9 mouse cellular contexts compared by ENCODE assay signal in the genomic region with DNA sequence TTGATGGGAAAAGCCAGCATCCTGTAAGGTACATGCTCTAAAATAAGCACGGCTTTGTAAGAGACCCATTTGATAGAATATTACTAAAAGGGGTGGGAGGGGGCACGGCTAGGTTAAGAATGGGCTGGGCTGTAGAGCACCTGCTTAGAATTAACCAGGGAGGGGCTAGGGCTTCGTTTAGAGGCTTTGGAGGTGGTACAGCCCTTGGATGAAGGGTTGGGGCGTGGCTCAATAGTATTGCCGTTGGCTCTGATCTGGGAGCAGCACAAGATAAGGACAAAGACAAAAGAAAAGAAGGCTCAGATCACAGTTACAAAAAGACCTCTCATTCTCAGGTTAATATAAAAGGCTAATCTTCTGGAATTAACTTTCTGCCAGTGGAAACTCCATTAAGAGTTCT.
"Had no signal": no experiment of that assay in that cellular context is flagged by ENCODE, and none has a peak within 500 bp of the region (broad histone marks: within the 10 kb centered on the region; RNA-seq: fewer than 3 reads in every experiment).

No protein-coding gene starts in this region.

- DNase-seq: liver, postnatal 0 days; lung, adult 2 months; lung, postnatal 4 days; midbrain, embryonic 14.5 days; retina, postnatal 1 day; right cerebral cortex, adult 18-20 months; thymus, adult 2 months; thymus, postnatal 25 days; thymus, postnatal 4 days had no signal
